ENCODE assay signal across 9 mouse cellular contexts in genomic region chr11:69366855-69367615, GRCm38 (mm10). TPM values are rescaled to one million over a fixed set of nuclear protein-coding genes. Genes with fewer than 3 reads are reported as not detected.
DNase-seq lines count a peak whose midpoint lies in the region; ATAC-seq lines count a peak whose summit lies in the region.
"Had no signal": no experiment of that assay in that cellular context is flagged by ENCODE, and none has a peak within 500 bp of the region (broad histone marks: within the 10 kb centered on the region; RNA-seq: fewer than 3 reads in every experiment).

No protein-coding gene starts in this region.

- peak overlapping the region; percentile 100 for H3K27ac ChIP-seq in kidney, embryonic 15.5 days
- H3K27ac ChIP-seq in midbrain, embryonic 10.5 days (replicated peaks) = peak overlapping the region; percentile 100

- DNase-seq in cerebellum, adult 9-11 months = peak; percentile 41
- DNase-seq in cerebellum, adult 18-20 months = no peak
- DNase-seq in urinary bladder, postnatal 25 days (ENCODE audit: low spot score) = peak; percentile 23
- DNase-seq in urinary bladder, adult 2 months (ENCODE audit: low spot score) = no peak
- DNase-seq in heart, adult 8-10 months (ENCODE audit: low spot score) = peak; percentile 52
- DNase-seq in midbrain, embryonic 10.5 days (ENCODE audit: low spot score) = peak; percentile 46
- peak; percentile 30 to 41 for DNase-seq in thymus, postnatal 10 days (ENCODE audit: low spot score in 2 of 2)

- peak overlapping the region; percentile 99 for H3K9ac ChIP-seq in kidney, embryonic 15.5 days

- no peaks in the 10 kb centered on the region for H3K9me3 ChIP-seq in kidney, embryonic 15.5 days (replicated peaks)
- H3K9me3 ChIP-seq in midbrain, embryonic 10.5 days (replicated peaks) = no peaks in the 10 kb centered on the region

- H3K4me2 ChIP-seq in kidney, embryonic 15.5 days = peak overlapping the region; percentile 87

- no peaks in the 10 kb centered on the region for H3K27me3 ChIP-seq in kidney, embryonic 15.5 days
- no peaks in the 10 kb centered on the region for H3K27me3 ChIP-seq in midbrain, embryonic 10.5 days (ENCODE audit: low read depth, poor library complexity, severe bottlenecking)
- H3K27me3 ChIP-seq: Patski had no signal

- H3K4me1 ChIP-seq in kidney, embryonic 15.5 days = peaks cover 63% of the 10 kb centered on the region
- H3K4me1 ChIP-seq in midbrain, embryonic 10.5 days = peaks cover 79% of the 10 kb centered on the region

- no peak for ATAC-seq in kidney, embryonic 15.5 days (replicated peaks; ENCODE audit: low FRiP score)

- H3K36me3 ChIP-seq in kidney, embryonic 15.5 days = peaks cover 18% of the 10 kb centered on the region
- H3K36me3 ChIP-seq in midbrain, embryonic 10.5 days = peaks cover 27% of the 10 kb centered on the region

- H3K4me3 ChIP-seq in kidney, embryonic 15.5 days (replicated peaks) = peak overlapping the region; percentile 94
- H3K4me3 ChIP-seq in midbrain, embryonic 10.5 days = peak overlapping the region; percentile 97

- WGBS in kidney, embryonic 15.5 days = under 1% methylated on average over 22 of the region's 22 CpGs
- under 1% methylated on average over 22 of the region's 22 CpGs for WGBS in midbrain, embryonic 10.5 days

RNA-seq across cellular contexts. Expression of gene Chd3, which starts 2.2 kb away (rescaled TPM):
- polyA plus RNA-seq in urinary bladder, adult 2 months (2012; rRNA removed) = 85.5 and 132 TPM in 2 replicates
- 10 to 100 TPM; 16.7 to 20.4 (median 18.3) TPM for total RNA-seq in heart, adult 8-10 months (2022)
- 54.8 and 62.8 TPM in 2 replicates for polyA plus RNA-seq in kidney, embryonic 15.5 days (2015; fragmentation: Nextera tagmentation; extraction: Ambion mirVana)
- polyA plus RNA-seq in midbrain, embryonic 10.5 days (2016; fragmentation: Nextera tagmentation; extraction: Ambion mirVana) = 41.7 and 50.6 TPM in 2 replicates

RNA-seq across cellular contexts. Expression of gene Rnf227, which starts 26.8 kb away (rescaled TPM):
- 3.0 and 4.2 TPM in 2 replicates for polyA plus RNA-seq in urinary bladder, adult 2 months (2012; rRNA removed)
- total RNA-seq in heart, adult 8-10 months (2022) = under 1 TPM; 0.34 to 0.44 (median 0.39) TPM
- polyA plus RNA-seq in kidney, embryonic 15.5 days (2015; fragmentation: Nextera tagmentation; extraction: Ambion mirVana) = 16.6 and 17.1 TPM in 2 replicates
- 18.1 and 24.6 TPM in 2 replicates for polyA plus RNA-seq in midbrain, embryonic 10.5 days (2016; fragmentation: Nextera tagmentation; extraction: Ambion mirVana)

RNA-seq across cellular contexts. Expression of gene Naa38, which starts 28.3 kb away (rescaled TPM):
- polyA plus RNA-seq in urinary bladder, adult 2 months (2012; rRNA removed) = 143 and 188 TPM in 2 replicates
- 100 to 1,000 TPM; 109 to 140 (median 120) TPM for total RNA-seq in heart, adult 8-10 months (2022)
- polyA plus RNA-seq in kidney, embryonic 15.5 days (2015; fragmentation: Nextera tagmentation; extraction: Ambion mirVana) = 153 and 155 TPM in 2 replicates
- polyA plus RNA-seq in midbrain, embryonic 10.5 days (2016; fragmentation: Nextera tagmentation; extraction: Ambion mirVana) = 145 and 146 TPM in 2 replicates

RNA-seq across cellular contexts. Expression of gene Cyb5d1, which starts 28.4 kb away (rescaled TPM):
- 43.0 and 48.0 TPM in 2 replicates for polyA plus RNA-seq in urinary bladder, adult 2 months (2012; rRNA removed)
- total RNA-seq in heart, adult 8-10 months (2022) = 10 to 100 TPM; 33.3 to 39.8 (median 36.9) TPM
- 30.2 and 30.5 TPM in 2 replicates for polyA plus RNA-seq in kidney, embryonic 15.5 days (2015; fragmentation: Nextera tagmentation; extraction: Ambion mirVana)
- polyA plus RNA-seq in midbrain, embryonic 10.5 days (2016; fragmentation: Nextera tagmentation; extraction: Ambion mirVana) = 50.4 and 57.3 TPM in 2 replicates

RNA-seq across cellular contexts. Expression of gene Tmem88, which starts 31.0 kb away (rescaled TPM):
- 11.5 and 11.6 TPM in 2 replicates for polyA plus RNA-seq in urinary bladder, adult 2 months (2012; rRNA removed)
- 10 to 100 TPM; 13.2 to 24.7 (median 19.5) TPM for total RNA-seq in heart, adult 8-10 months (2022)
- 41.9 and 44.3 TPM in 2 replicates for polyA plus RNA-seq in kidney, embryonic 15.5 days (2015; fragmentation: Nextera tagmentation; extraction: Ambion mirVana)
- polyA plus RNA-seq in midbrain, embryonic 10.5 days (2016; fragmentation: Nextera tagmentation; extraction: Ambion mirVana) = 16.9 and 21.4 TPM in 2 replicates

Comparison
In these comparisons a context has a peak if more than half of its experiments do, and no peak if none do; other contexts are left out.
1. DNase-seq: peak in cerebellum, adult 9-11 months (single experiment), urinary bladder, postnatal 25 days (single experiment), heart, adult 8-10 months (single experiment), midbrain, embryonic 10.5 days (single experiment) and thymus, postnatal 10 days (2 of 2); none in cerebellum, adult 18-20 months (0 of 2) and urinary bladder, adult 2 months (single experiment).